Mouse (Mus musculus) heart, embryonic 12.5 days (tissue): Measurements from ENCODE around the gene Hist1h2aa. TPM values are rescaled to one million over a fixed set of nuclear protein-coding genes. Genes with fewer than 3 reads are reported as not detected.

Source experiments
- ATAC-seq: fragments of 200-750 bp; cut with Nextera tagmentation; 2 replicates; pipeline ENCODE4 v1.8.0; 2017; ENCODE audit warnings: moderate TSS enrichment, moderate library complexity; ENCODE audit not compliant: insufficient number of reproducible peaks, low FRiP score
- H3K27ac ChIP-seq: fragments of 300-500 bp; sonication (generic); 2 replicates; pipeline ENCODE4 v1.5.1; 2016; ENCODE audit warnings: mild to moderate bottlenecking, moderate library complexity; ENCODE audit not compliant: poor library complexity, severe bottlenecking
- H3K27me3 ChIP-seq: fragments of 300-500 bp; sonication (generic); replicated peaks from 2 replicates; pipeline ENCODE4 v1.6.1; 2016; ENCODE audit warnings: mild to moderate bottlenecking, moderate library complexity
- H3K36me3 ChIP-seq: fragments of 300-500 bp; sonication (generic); 2 replicates; pipeline ENCODE4 v1.6.1; 2016; ENCODE audit warnings: mild to moderate bottlenecking, moderate library complexity
- H3K4me1 ChIP-seq: fragments of 300-500 bp; sonication (generic); replicated peaks from 2 replicates; pipeline ENCODE4 v1.6.1; 2016; ENCODE audit warnings: mild to moderate bottlenecking
- H3K4me2 ChIP-seq: fragments of 300-500 bp; sonication (generic); 2 replicates; pipeline ENCODE4 v1.6.1; 2016; ENCODE audit warnings: mild to moderate bottlenecking, moderate library complexity
- H3K4me3 ChIP-seq: fragments of 300-500 bp; sonication (generic); 2 replicates; pipeline ENCODE4 v1.5.1; 2016; ENCODE audit warnings: mild to moderate bottlenecking
- H3K9ac ChIP-seq: fragments of 300-500 bp; sonication (generic); 2 replicates; pipeline ENCODE4 v1.6.1; 2016; ENCODE audit warnings: mild to moderate bottlenecking, moderate library complexity
- H3K9me3 ChIP-seq: fragments of 300-500 bp; sonication (generic); replicated peaks from 2 replicates; pipeline ENCODE4 v1.6.1; 2016; ENCODE audit warnings: mild to moderate bottlenecking, moderate library complexity
- WGBS: fragments of 180-500 bp; shearing (Covaris S2); methylation state at CpG from one replicate; pipeline ENCODE4 v1.1.7; 2016; 5-methylcytosine and 5-hydroxymethylcytosine counted together
- microRNA-seq: library from miRNA; unstranded; fragments of <30 nt; microRNA quantifications from one replicate; pipeline ENCODE4, GENCODE M21; 2017
- polyA plus RNA-seq: library from polyadenylated mRNA; unstranded; fragments of >200 nt; fragmentation: Nextera tagmentation; extraction: Ambion mirVana; gene quantifications from 2 replicates; pipeline ENCODE4 v1.2.1, GENCODE M21; 2016

Hist1h2aa gene
- polyA plus RNA-seq, 1 experiment from 2014 or later = not detected

DNA sequence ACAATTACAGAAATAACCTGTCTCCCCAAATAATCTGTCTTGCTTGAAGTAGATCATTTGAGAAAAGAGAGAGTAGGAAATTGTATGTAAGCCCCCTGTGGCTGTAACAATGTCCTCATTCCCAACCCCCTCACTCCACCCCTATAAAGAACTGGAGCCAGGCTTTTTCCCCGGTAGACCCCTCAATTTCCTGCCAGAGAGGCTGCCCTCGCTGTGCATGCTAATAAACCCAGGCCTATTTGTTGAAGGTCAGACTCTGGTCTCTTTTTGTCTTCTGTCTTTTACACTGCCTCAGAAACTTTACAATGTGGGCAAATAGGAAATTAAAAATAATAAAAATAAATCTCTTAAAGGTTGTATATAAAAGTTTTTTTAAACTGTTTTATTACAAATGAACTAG lies 12.0 kb downstream of the Hist1h2aa start:
- no peak overlapping the region for H3K4me2 ChIP-seq
- H3K4me1 ChIP-seq = no peaks in the 10 kb centered on the region
- no peak overlapping the region for H3K27ac ChIP-seq
- H3K9ac ChIP-seq = no peak overlapping the region
- H3K9me3 ChIP-seq = no peaks in the 10 kb centered on the region
- no peaks in the 10 kb centered on the region for H3K36me3 ChIP-seq
- WGBS = 54% methylated on average over 2 of the region's 2 CpGs
- ATAC-seq = no peak
- no peak overlapping the region for H3K4me3 ChIP-seq
- H3K27me3 ChIP-seq = peaks cover 10% of the 10 kb centered on the region; the same call in 1 of the 2 replicates

- Histone ChIP-seq H3K9me3 (no peaks in the 10 kb centered on the region), H3K27me3 (peaks cover 4% of the 10 kb centered on the region; the same call in 1 of the 2 replicates), H3K36me3 (no peaks in the 10 kb centered on the region), H3K4me3 (no peak overlapping the region), H3K4me1 (no peaks in the 10 kb centered on the region), H3K27ac (no peak overlapping the region), H3K4me2 (no peak overlapping the region), H3K9ac (no peak overlapping the region)
- WGBS = 70% methylated on average over 14 of the region's 14 CpGs
- no peak for ATAC-seq
Measured at GRCm38 (mm10) chr13:23949484-23950246, 15.4 kb downstream of the Hist1h2aa start.

GRCm38 (mm10) chr13:23950928-23951327 lies 16.7 kb downstream of the Hist1h2aa start:
- WGBS = 62% methylated on average over 3 of the region's 3 CpGs
- Histone ChIP-seq H3K36me3 (no peaks in the 10 kb centered on the region), H3K27ac (no peak overlapping the region), H3K4me2 (no peak overlapping the region), H3K9ac (no peak overlapping the region), H3K9me3 (no peaks in the 10 kb centered on the region), H3K4me1 (no peaks in the 10 kb centered on the region), H3K27me3 (peaks cover 4% of the 10 kb centered on the region; the same call in 1 of the 2 replicates), H3K4me3 (no peak overlapping the region)
- no peak for ATAC-seq

DNA sequence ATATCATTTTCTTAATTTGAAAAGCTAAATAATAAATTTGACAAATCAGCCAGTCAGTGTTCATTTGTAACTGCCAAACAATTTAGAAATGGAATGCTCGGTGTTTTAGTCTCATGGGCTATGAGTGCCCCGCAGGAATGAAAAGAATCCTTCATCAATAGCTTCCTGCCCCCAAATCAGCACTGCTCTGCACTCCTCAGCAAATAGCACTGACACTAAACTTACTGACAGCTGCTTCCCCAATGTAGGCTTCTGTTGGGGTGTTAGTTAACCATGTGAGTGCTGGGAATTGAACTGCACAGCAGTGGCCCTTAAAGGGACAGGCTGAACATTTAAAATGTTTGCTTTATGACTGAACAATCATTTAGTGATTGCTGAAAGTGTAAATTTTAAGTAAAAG lies 25.5 kb downstream of the Hist1h2aa start:
- H3K4me1 ChIP-seq = no peaks in the 10 kb centered on the region
- no peak for ATAC-seq
- H3K27ac ChIP-seq = no peak overlapping the region
- no peaks in the 10 kb centered on the region for H3K9me3 ChIP-seq
- no peak overlapping the region for H3K4me2 ChIP-seq
- H3K4me3 ChIP-seq = no peak overlapping the region
- H3K27me3 ChIP-seq = no peaks in the 10 kb centered on the region
- no peak overlapping the region for H3K9ac ChIP-seq
- WGBS = 21% methylated on average over 2 of the region's 2 CpGs
- H3K36me3 ChIP-seq = no peaks in the 10 kb centered on the region

DNA sequence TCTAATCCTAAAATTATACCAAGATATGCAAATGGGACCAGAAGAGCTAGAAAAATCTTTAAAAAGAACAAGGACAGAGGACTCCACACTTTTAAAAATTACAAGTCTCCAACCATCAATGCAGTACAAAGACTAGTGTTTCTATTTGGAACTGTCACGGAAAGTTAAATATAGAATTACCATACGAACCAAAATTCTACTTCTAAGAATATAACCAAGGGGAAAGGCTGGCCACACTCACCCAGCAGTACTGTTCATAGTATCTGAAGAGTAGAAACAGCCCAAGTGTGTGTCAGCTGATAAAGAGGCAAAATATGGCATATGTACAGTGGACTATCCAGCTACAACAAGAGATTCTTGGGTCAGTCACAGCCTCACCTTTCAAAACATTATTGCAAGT lies 30.6 kb downstream of the Hist1h2aa start:
- 61% methylated on average over 2 of the region's 2 CpGs for whole genome bisulfite sequencing
- Histone ChIP-seq H3K27ac (no peak overlapping the region), H3K36me3 (no peaks in the 10 kb centered on the region), H3K4me3 (no peak overlapping the region), H3K9ac (no peak overlapping the region), H3K27me3 (0 out of 2 replicates have a peak, but pooled peaks cover 3% of the 10 kb centered on the region), H3K9me3 (no peaks in the 10 kb centered on the region), H3K4me2 (no peak overlapping the region), H3K4me1 (no peaks in the 10 kb centered on the region)
- no peak for ATAC-seq

GRCm38 (mm10) chr13:23971870-23972269 lies 37.6 kb downstream of the Hist1h2aa start:
- Histone ChIP-seq H3K27ac (no peak overlapping the region), H3K36me3 (no peaks in the 10 kb centered on the region), H3K4me2 (no peak overlapping the region), H3K9me3 (no peaks in the 10 kb centered on the region), H3K4me1 (no peaks in the 10 kb centered on the region), H3K9ac (no peak overlapping the region), H3K27me3 (0 out of 2 replicates have a peak, but pooled peaks cover 3% of the 10 kb centered on the region), H3K4me3 (no peak overlapping the region)
- WGBS = 62% methylated on average over 2 of the region's 2 CpGs
- no peak for ATAC-seq

DNA sequence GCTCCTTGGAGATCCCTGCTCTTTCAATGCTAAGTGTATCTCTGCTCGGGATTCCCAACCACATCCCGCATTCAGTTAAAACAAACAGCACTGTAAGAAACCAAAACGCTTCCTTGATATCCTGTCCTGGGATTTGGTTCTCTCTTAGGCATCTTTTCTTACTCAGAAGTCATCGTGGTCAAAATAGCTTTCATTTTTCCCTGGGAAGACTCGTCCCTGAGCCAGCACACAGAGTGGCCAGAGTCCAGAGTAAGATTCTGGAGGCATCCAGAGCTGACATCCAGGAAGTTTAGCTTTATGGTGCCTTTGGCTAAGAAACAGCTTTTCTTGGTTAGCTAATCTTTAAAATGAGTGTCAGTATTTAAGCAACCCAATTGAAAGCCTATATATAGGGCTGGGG lies 38.0 kb downstream of the Hist1h2aa start:
- Histone ChIP-seq H3K27me3 (0 out of 2 replicates have a peak, but pooled peaks cover 3% of the 10 kb centered on the region), H3K4me3 (no peak overlapping the region), H3K27ac (no peak overlapping the region), H3K36me3 (no peaks in the 10 kb centered on the region), H3K9me3 (no peaks in the 10 kb centered on the region), H3K4me2 (no peak overlapping the region), H3K9ac (no peak overlapping the region), H3K4me1 (no peaks in the 10 kb centered on the region)
- no peak for ATAC-seq
- 52% methylated on average over 5 of the region's 5 CpGs for WGBS

Small RNA genes within 50 kb of the gene (microRNA-seq; reads per million reads assigned to microRNA genes)
- gene Gm44344 = not detected

Other genes with a start within 250 kb of the Hist1h2aa start
- gene Hist1h1t, start 238.6 kb upstream of the Hist1h2aa start, polyA plus RNA-seq = not detected in 2 replicates
- 2.7 and 3.5 TPM in 2 replicates for gene Hist1h4c, start 236.0 kb upstream of the Hist1h2aa start, polyA plus RNA-seq
- gene Hfe, start 223.6 kb upstream of the Hist1h2aa start, polyA plus RNA-seq = 10.5 and 13.2 TPM in 2 replicates
- 36.5 and 41.9 TPM in 2 replicates for gene Hist1h1c, start 195.7 kb upstream of the Hist1h2aa start, polyA plus RNA-seq
- 3.0 and 5.1 TPM in 2 replicates for gene Hist1h3c, start 188.9 kb upstream of the Hist1h2aa start, polyA plus RNA-seq
- 0.88 and 1.4 TPM in 2 replicates for gene Hist1h2bb, start 187.7 kb upstream of the Hist1h2aa start, polyA plus RNA-seq
- 16.7 and 20.9 TPM in 2 replicates for gene Hist1h2ab, start 183.3 kb upstream of the Hist1h2aa start, polyA plus RNA-seq
- gene Hist1h3b, start 182.2 kb upstream of the Hist1h2aa start, polyA plus RNA-seq = 3.4 and 3.5 TPM in 2 replicates
- 2.1 and 2.3 TPM in 2 replicates for gene Hist1h4b, start 177.4 kb upstream of the Hist1h2aa start, polyA plus RNA-seq
- not detected in 2 replicates for gene Hist1h4a, start 173.2 kb upstream of the Hist1h2aa start, polyA plus RNA-seq
- gene Hist1h3a, start 172.1 kb upstream of the Hist1h2aa start, polyA plus RNA-seq = 1.7 and 3.5 TPM in 2 replicates
- 0.54 and 1.4 TPM in 2 replicates for gene Hist1h1a, start 170.8 kb upstream of the Hist1h2aa start, polyA plus RNA-seq
- gene Trim38, start 164.5 kb upstream of the Hist1h2aa start, polyA plus RNA-seq = 0.13 TPM in 1 of 2 replicates, not detected in the other
- gene Slc17a2, start 127.5 kb upstream of the Hist1h2aa start, polyA plus RNA-seq = not detected in 2 replicates
- gene Slc17a3, start 95.0 kb upstream of the Hist1h2aa start, polyA plus RNA-seq = not detected in 2 replicates
- not detected in 2 replicates for gene Slc17a1, start 66.7 kb upstream of the Hist1h2aa start, polyA plus RNA-seq
- not detected in 2 replicates for gene Slc17a4, start 19.5 kb upstream of the Hist1h2aa start, polyA plus RNA-seq
- not detected in 2 replicates for gene Hist1h2ba, start 306 bp upstream of the Hist1h2aa start, polyA plus RNA-seq
- not detected in 2 replicates for gene Scgn, start 56.8 kb downstream of the Hist1h2aa start, polyA plus RNA-seq